Mouse (Mus musculus): ENCODE data around the gene Mvb12b. TPM values are rescaled to one million over a fixed set of nuclear protein-coding genes. Genes with fewer than 3 reads are reported as not detected.

The Mvb12b gene
- polyA plus RNA-seq, 1 experiment from 2014 or later = 19.5 TPM

- WGBS (ENCODE audit: missing documents) = 79% methylated on average over 20 of the region's 23 CpGs
- no peaks in the 10 kb centered on the region for H3K36me3 ChIP-seq (ENCODE audit: inconsistent target)
- H3K79me2 ChIP-seq (ENCODE audit: inconsistent target) = no peaks in the 10 kb centered on the region
- no peak overlapping the region for H3K27ac ChIP-seq
- no peak overlapping the region for H3K4me3 ChIP-seq (ENCODE audit: inconsistent target)
Observed at GRCm38 (mm10) chr2:33689155-33689879, 198.4 kb downstream of the Mvb12b start.

GRCm38 (mm10) chr2:33683594-33683993 is 204.2 kb downstream of the Mvb12b start:
- H3K79me2 ChIP-seq (ENCODE audit: inconsistent target) = no peaks in the 10 kb centered on the region
- 87% methylated on average over 4 of the region's 4 CpGs for WGBS (ENCODE audit: missing documents)
- H3K27ac ChIP-seq = no peak overlapping the region
- H3K4me3 ChIP-seq (ENCODE audit: inconsistent target) = no peak overlapping the region
- H3K36me3 ChIP-seq (ENCODE audit: inconsistent target) = no peaks in the 10 kb centered on the region

- Histone ChIP-seq H3K79me2 (ENCODE audit: inconsistent target) (no peaks in the 10 kb centered on the region), H3K27ac (no peak overlapping the region), H3K36me3 (ENCODE audit: inconsistent target) (no peaks in the 10 kb centered on the region), H3K4me3 (ENCODE audit: inconsistent target) (no peak overlapping the region)
- WGBS (ENCODE audit: missing documents) = 70% methylated on average over 6 of the region's 6 CpGs
Observed at GRCm38 (mm10) chr2:33683095-33683494, 204.7 kb downstream of the Mvb12b start.

GRCm38 (mm10) chr2:33682219-33682618 is 205.5 kb downstream of the Mvb12b start:
- Histone ChIP-seq H3K36me3 (ENCODE audit: inconsistent target) (no peaks in the 10 kb centered on the region), H3K27ac (no peak overlapping the region), H3K4me3 (ENCODE audit: inconsistent target) (no peak overlapping the region), H3K79me2 (ENCODE audit: inconsistent target) (no peaks in the 10 kb centered on the region)
- WGBS (ENCODE audit: missing documents) = 8% methylated on average over 4 of the region's 4 CpGs

Other genes starting within 250 kb of the Mvb12b start
- not detected in 3 replicates for gene Lmx1b, start 247.4 kb downstream of the Mvb12b start, polyA plus RNA-seq (2018)